In the genomic region with DNA sequence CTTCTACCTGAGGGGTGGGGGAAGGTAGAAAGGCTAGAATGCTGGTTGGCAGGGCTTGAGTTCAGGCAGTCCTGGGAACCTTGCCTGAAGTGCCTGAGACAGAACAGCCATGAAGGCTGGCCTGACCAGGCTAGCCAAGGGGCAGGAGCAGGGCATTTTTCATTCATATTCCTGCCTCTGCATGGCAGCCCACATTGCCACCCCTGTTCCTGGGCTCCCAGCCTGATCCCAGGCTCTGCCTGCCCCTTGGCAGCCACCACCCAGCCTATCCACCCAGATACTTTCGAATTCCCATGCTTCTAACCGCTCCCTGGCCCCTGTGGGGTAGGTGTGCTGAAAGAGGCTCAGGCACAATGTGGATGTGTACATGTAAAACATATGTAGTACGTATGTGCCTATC, we compare ENCODE assay signal across 13 mouse cellular contexts. TPM values are rescaled to one million over a fixed set of nuclear protein-coding genes. Genes with fewer than 3 reads are reported as not detected.
DNase-seq lines count a peak whose midpoint lies in the region; ATAC-seq and TF ChIP-seq lines count a peak whose summit lies in the region.
"Had no signal": no experiment of that assay in that cellular context is flagged by ENCODE, and none has a peak within 500 bp of the region (broad histone marks: within the 10 kb centered on the region; RNA-seq: fewer than 3 reads in every experiment).

No protein-coding gene starts in this region.

- no peak overlapping the region for H3K4me2 ChIP-seq in intestine, embryonic 14.5 days (ENCODE audit: low read length)
- H3K4me2 ChIP-seq in intestine, postnatal 0 days (replicated peaks; ENCODE audit: low read depth): no peak overlapping the region
- H3K4me2 ChIP-seq in midbrain, embryonic 12.5 days (replicated peaks): no peak overlapping the region
- H3K4me2 ChIP-seq in midbrain, embryonic 14.5 days (ENCODE audit: low read length): no peak overlapping the region
- no peak overlapping the region for H3K4me2 ChIP-seq in hindbrain, postnatal 0 days (ENCODE audit: low read depth, low read length)
- H3K4me2 ChIP-seq in stomach, embryonic 16.5 days (ENCODE audit: low read depth, low read length): no peak overlapping the region

- peak overlapping the region; percentile 94 for H3K27ac ChIP-seq in intestine, embryonic 14.5 days (ENCODE audit: low read depth)
- H3K27ac ChIP-seq in intestine, postnatal 0 days (ENCODE audit: low read depth, low read length): no peak overlapping the region; the same call in 1 of the 2 replicates
- H3K27ac ChIP-seq in midbrain, embryonic 12.5 days (replicated peaks): peak overlapping the region; percentile 82; the same call in 1 of the 2 replicates
- no peak overlapping the region for H3K27ac ChIP-seq in midbrain, embryonic 14.5 days (replicated peaks; ENCODE audit: low read depth, low read length)
- peak overlapping the region; percentile 69 for H3K27ac ChIP-seq in hindbrain, postnatal 0 days
- peak overlapping the region; percentile 91 for H3K27ac ChIP-seq in stomach, embryonic 16.5 days (ENCODE audit: low read length)

- TF ChIP-seq CTCF in intestine, postnatal 0 days (IDR thresholded peaks at IDR 0.05; ENCODE audit: low read depth): no peak
- no peak for TF ChIP-seq CTCF in hindbrain, postnatal 0 days (IDR thresholded peaks at IDR 0.05; ENCODE audit: low read depth)

- no peak overlapping the region for H3K4me3 ChIP-seq in intestine, embryonic 14.5 days (ENCODE audit: low read depth, low read length)
- no peak overlapping the region for H3K4me3 ChIP-seq in intestine, postnatal 0 days (ENCODE audit: low read depth, low read length)
- no peak overlapping the region for H3K4me3 ChIP-seq in midbrain, embryonic 12.5 days
- no peak overlapping the region for H3K4me3 ChIP-seq in midbrain, embryonic 14.5 days (replicated peaks; ENCODE audit: low read depth, low read length)
- H3K4me3 ChIP-seq in hindbrain, postnatal 0 days (ENCODE audit: low read length): no peak overlapping the region
- H3K4me3 ChIP-seq in stomach, embryonic 16.5 days (replicated peaks; ENCODE audit: low read length): no peak overlapping the region

- H3K9ac ChIP-seq in intestine, embryonic 14.5 days (ENCODE audit: low read length): no peak overlapping the region
- H3K9ac ChIP-seq in intestine, postnatal 0 days (ENCODE audit: low read depth, low read length): no peak overlapping the region
- H3K9ac ChIP-seq in midbrain, embryonic 12.5 days (replicated peaks): no peak overlapping the region
- H3K9ac ChIP-seq in midbrain, embryonic 14.5 days (replicated peaks; ENCODE audit: low read length): no peak overlapping the region
- H3K9ac ChIP-seq in hindbrain, postnatal 0 days (replicated peaks; ENCODE audit: low read length): no peak overlapping the region
- peak overlapping the region; percentile 9; the same call in 1 of the 2 replicates for H3K9ac ChIP-seq in stomach, embryonic 16.5 days (ENCODE audit: low read length)

- whole genome bisulfite sequencing in intestine, embryonic 14.5 days: 85% methylated on average over 3 of the region's 3 CpGs
- WGBS in intestine, postnatal 0 days: 85% methylated on average over 3 of the region's 3 CpGs
- 92% methylated on average over 3 of the region's 3 CpGs for WGBS in midbrain, embryonic 12.5 days
- 94% methylated on average over 3 of the region's 3 CpGs for WGBS in midbrain, embryonic 14.5 days
- 73% methylated on average over 3 of the region's 3 CpGs for WGBS in hindbrain, postnatal 0 days
- 76% methylated on average over 3 of the region's 3 CpGs for WGBS in stomach, embryonic 16.5 days

- no peak for DNase-seq in intestine, embryonic 14.5 days (ENCODE audit: low spot score)
- DNase-seq in midbrain, embryonic 14.5 days: no peak
- DNase-seq in hindbrain, postnatal 0 days (ENCODE audit: low spot score): no peak
- DNase-seq in cerebellum, postnatal 14 days: no peak
- DNase-seq: kidney, adult 9 months had no signal

- no peaks in the 10 kb centered on the region for H3K27me3 ChIP-seq in intestine, embryonic 14.5 days (replicated peaks; ENCODE audit: control insufficient read depth, insufficient read depth, low read length)
- H3K27me3 ChIP-seq in intestine, postnatal 0 days (replicated peaks; ENCODE audit: control insufficient read depth, insufficient read depth, low read length): no peaks in the 10 kb centered on the region
- H3K27me3 ChIP-seq in midbrain, embryonic 12.5 days: peaks cover 8% of the 10 kb centered on the region; the same call in 1 of the 2 replicates
- H3K27me3 ChIP-seq in midbrain, embryonic 14.5 days (ENCODE audit: control insufficient read depth, insufficient read depth, low read length): no peaks in the 10 kb centered on the region
- H3K27me3 ChIP-seq in hindbrain, postnatal 0 days (ENCODE audit: insufficient read depth, low read length): no peaks in the 10 kb centered on the region
- H3K27me3 ChIP-seq in stomach, embryonic 16.5 days (ENCODE audit: control insufficient read depth, insufficient read depth, low read length): no peaks in the 10 kb centered on the region

- H3K4me1 ChIP-seq in intestine, embryonic 14.5 days (replicated peaks; ENCODE audit: control insufficient read depth, insufficient read depth, low read length): peaks cover 38% of the 10 kb centered on the region
- H3K4me1 ChIP-seq in intestine, postnatal 0 days (replicated peaks; ENCODE audit: control insufficient read depth, insufficient read depth, low read length): peaks cover 4% of the 10 kb centered on the region
- H3K4me1 ChIP-seq in midbrain, embryonic 12.5 days: peaks cover 31% of the 10 kb centered on the region
- 0 out of 2 replicates have a peak, but pooled peaks cover 3% of the 10 kb centered on the region for H3K4me1 ChIP-seq in midbrain, embryonic 14.5 days (ENCODE audit: control insufficient read depth, insufficient read depth, low read length)
- peaks cover 20% of the 10 kb centered on the region for H3K4me1 ChIP-seq in hindbrain, postnatal 0 days (ENCODE audit: insufficient read depth, low read length)
- H3K4me1 ChIP-seq in stomach, embryonic 16.5 days (ENCODE audit: control insufficient read depth, insufficient read depth, low read length): peaks cover 40% of the 10 kb centered on the region

- H3K9me3 ChIP-seq in intestine, embryonic 14.5 days (ENCODE audit: control insufficient read depth, low read length): no peaks in the 10 kb centered on the region
- no peaks in the 10 kb centered on the region for H3K9me3 ChIP-seq in intestine, postnatal 0 days (ENCODE audit: control insufficient read depth)
- H3K9me3 ChIP-seq in midbrain, embryonic 12.5 days: no peaks in the 10 kb centered on the region
- H3K9me3 ChIP-seq in midbrain, embryonic 14.5 days (ENCODE audit: control insufficient read depth, low read length): no peaks in the 10 kb centered on the region
- no peaks in the 10 kb centered on the region for H3K9me3 ChIP-seq in hindbrain, postnatal 0 days (ENCODE audit: low read length)
- H3K9me3 ChIP-seq in stomach, embryonic 16.5 days (replicated peaks; ENCODE audit: control insufficient read depth, low read length): no peaks in the 10 kb centered on the region

- no peak for ATAC-seq in intestine, embryonic 14.5 days (replicated peaks; ENCODE audit: low FRiP score, low TSS enrichment, low read depth)
- ATAC-seq in intestine, postnatal 0 days: no peak
- no peak for ATAC-seq in midbrain, embryonic 12.5 days (ENCODE audit: low FRiP score, low read depth)
- ATAC-seq in midbrain, embryonic 14.5 days (ENCODE audit: low FRiP score, low TSS enrichment): no peak
- no peak for ATAC-seq in hindbrain, postnatal 0 days
- ATAC-seq in stomach, embryonic 16.5 days (ENCODE audit: insufficient read depth, low FRiP score): no peak
- no peak for ATAC-seq in frontal cortex, adult (ENCODE audit: low TSS enrichment)

- no peaks in the 10 kb centered on the region for H3K36me3 ChIP-seq in intestine, embryonic 14.5 days (ENCODE audit: control insufficient read depth, insufficient read depth, low read length)
- H3K36me3 ChIP-seq in intestine, postnatal 0 days (ENCODE audit: control insufficient read depth, insufficient read depth): no peaks in the 10 kb centered on the region
- H3K36me3 ChIP-seq in midbrain, embryonic 12.5 days: no peaks in the 10 kb centered on the region
- H3K36me3 ChIP-seq in midbrain, embryonic 14.5 days (ENCODE audit: control insufficient read depth, insufficient read depth, low read length): no peaks in the 10 kb centered on the region
- H3K36me3 ChIP-seq in hindbrain, postnatal 0 days (ENCODE audit: insufficient read depth, low read length): no peaks in the 10 kb centered on the region
- no peaks in the 10 kb centered on the region for H3K36me3 ChIP-seq in stomach, embryonic 16.5 days (ENCODE audit: control insufficient read depth, insufficient read depth, low read length)

RNA-seq across cellular contexts. Expression of a gene that starts 32.3 kb away (rescaled TPM):
- polyA plus RNA-seq in intestine, embryonic 14.5 days (2014; fragmentation: Nextera tagmentation; extraction: Ambion mirVana): not detected in 2 replicates
- not detected in 2 replicates for polyA plus RNA-seq in intestine, postnatal 0 days (2015; fragmentation: Nextera tagmentation; extraction: Ambion mirVana)
- polyA plus RNA-seq in midbrain, embryonic 12.5 days (2016; fragmentation: Nextera tagmentation; extraction: Ambion mirVana): not detected in 2 replicates
- 0.47 TPM in 1 of 2 replicates, not detected in the other for polyA plus RNA-seq in midbrain, embryonic 14.5 days (2014; fragmentation: Nextera tagmentation; extraction: Ambion mirVana)
- not detected in 2 replicates for total RNA-seq in hindbrain, postnatal 0 days (2014; rRNA removed)
- 0.51 and 0.64 TPM in 2 replicates for polyA plus RNA-seq in hindbrain, postnatal 0 days (2015; fragmentation: Nextera tagmentation; extraction: Ambion mirVana)
- not detected in 2 replicates for polyA plus RNA-seq in stomach, embryonic 16.5 days (2015; fragmentation: Nextera tagmentation; extraction: Ambion mirVana)
- total RNA-seq: left cerebral cortex, postnatal 10 days; megakaryocyte progenitor cell, adult 5-6 weeks had no signal
- polyA plus RNA-seq: embryonic facial prominence, embryonic 14.5 days; neural tube, embryonic 14.5 days had no signal

Comparison
In these comparisons a context has a peak if more than half of its experiments do, and no peak if none do; other contexts are left out.
1. H3K27ac ChIP-seq: peak in intestine, embryonic 14.5 days (single experiment), midbrain, embryonic 12.5 days (single experiment), hindbrain, postnatal 0 days (single experiment) and stomach, embryonic 16.5 days (single experiment); none in intestine, postnatal 0 days (single experiment) and midbrain, embryonic 14.5 days (single experiment).